Mouse (Mus musculus) hindbrain, embryonic 13.5 days (tissue): ENCODE measurements around the gene Rgsl1. TPM values are rescaled to one million over a fixed set of nuclear protein-coding genes. Genes with fewer than 3 reads are reported as not detected.
"Not testable (repeated sequence)": the region's sequence is repeated elsewhere in the genome, so short reads cannot be mapped to it uniquely, and the experiment has no call there.

ENCODE experiments used
- ATAC-seq: fragments of 200-750 bp; cut with Nextera tagmentation; 2 replicates; pipeline ENCODE4 v1.8.0; 2017; ENCODE audit warnings: moderate TSS enrichment; ENCODE audit not compliant: low FRiP score
- H3K27ac ChIP-seq: fragments of 300-500 bp; sonication (generic); 2 replicates; pipeline ENCODE4 v1.5.1; 2015; ENCODE audit warnings: inconsistent platforms, mild to moderate bottlenecking, moderate library complexity
- H3K27me3 ChIP-seq: fragments of 300-500 bp; sonication (generic); 2 replicates; pipeline ENCODE4 v1.6.1; 2015; ENCODE audit warnings: mild to moderate bottlenecking, inconsistent platforms
- H3K36me3 ChIP-seq: fragments of 300-500 bp; sonication (generic); 2 replicates; pipeline ENCODE4 v1.6.1; 2015; ENCODE audit warnings: mild to moderate bottlenecking, inconsistent platforms
- H3K4me1 ChIP-seq: fragments of 300-500 bp; sonication (generic); replicated peaks from 2 replicates; pipeline ENCODE4 v1.6.1; 2015; ENCODE audit warnings: inconsistent platforms
- H3K4me2 ChIP-seq: fragments of 300-500 bp; sonication (generic); 2 replicates; pipeline ENCODE4 v1.6.1; 2015; ENCODE audit warnings: inconsistent platforms, mild to moderate bottlenecking, moderate library complexity
- H3K4me3 ChIP-seq: fragments of 300-500 bp; sonication (generic); 2 replicates; pipeline ENCODE4 v1.5.1; 2015; ENCODE audit warnings: mild to moderate bottlenecking, inconsistent platforms
- H3K9ac ChIP-seq: fragments of 300-500 bp; sonication (generic); 2 replicates; pipeline ENCODE4 v1.6.1; 2015; ENCODE audit warnings: mild to moderate bottlenecking, inconsistent platforms
- H3K9me3 ChIP-seq: fragments of 300-500 bp; sonication (generic); 2 replicates; pipeline ENCODE4 v1.6.1; 2016; ENCODE audit warnings: inconsistent platforms
- WGBS: fragments of 180-500 bp; shearing (Covaris S2); methylation state at CpG from one replicate; pipeline ENCODE4 v1.1.7; 2015; 5-methylcytosine and 5-hydroxymethylcytosine counted together
- polyA plus RNA-seq: library from polyadenylated mRNA; unstranded; fragments of >200 nt; fragmentation: Nextera tagmentation; extraction: Ambion mirVana; gene quantifications from 2 replicates; pipeline ENCODE4 v1.2.1, GENCODE M21; 2015

Rgsl1 gene
- 0.08 and 0.26 TPM in 2 replicates for polyA plus RNA-seq

GRCm38 (mm10) chr1:153844042-153844441 is at the start of gene Rgsl1:
Gene Rgsl1 (minus strand): TSS chr1:153844142.
- 94% methylated on average over 8 of the region's 8 CpGs for WGBS
- no peak within 1 kb of the TSS for H3K4me2 ChIP-seq

GRCm38 (mm10) chr1:153891442-153891841 is 47.5 kb upstream of the Rgsl1 start, which contains the start of gene Teddm1a:
Gene Teddm1a (plus strand): TSS chr1:153891742.
- Histone ChIP-seq H3K27me3 (peaks cover 12% of the 10 kb centered on the region; the same call in 1 of the 2 replicates), H3K9me3 (no peaks in the 10 kb centered on the region), H3K27ac (no peak within 1 kb of the TSS), H3K4me1 (0 out of 2 replicates have a peak, but pooled peaks cover 2% of the 10 kb centered on the region), H3K9ac (no peak within 1 kb of the TSS), H3K36me3 (no peaks in the 10 kb centered on the region), H3K4me3 (no peak within 1 kb of the TSS), H3K4me2 (no peak within 1 kb of the TSS)
- no peak for ATAC-seq
- WGBS, result 76% methylated on average over 4 of the region's 4 CpGs

More at GRCm38 (mm10) chr1:153844042-153844441, at the start of gene Rgsl1:
- H3K4me1 ChIP-seq, result no peaks in the 10 kb centered on the region
- no peak for ATAC-seq
- no peak within 1 kb of the TSS for H3K4me3 ChIP-seq
- H3K9me3 ChIP-seq, result no peaks in the 10 kb centered on the region
- no peaks in the 10 kb centered on the region for H3K27me3 ChIP-seq
- H3K36me3 ChIP-seq, result no peaks in the 10 kb centered on the region
- H3K9ac ChIP-seq, result no peak within 1 kb of the TSS
- H3K27ac ChIP-seq, result no peak within 1 kb of the TSS

GRCm38 (mm10) chr1:153890121-153890520 is 46.2 kb upstream of the Rgsl1 start:
- Histone ChIP-seq H3K4me2 (no peak overlapping the region), H3K4me3 (no peak overlapping the region), H3K36me3 (no peaks in the 10 kb centered on the region), H3K27ac (no peak overlapping the region), H3K9ac (no peak overlapping the region), H3K9me3 (no peaks in the 10 kb centered on the region), H3K27me3 (peaks cover 9% of the 10 kb centered on the region; the same call in 1 of the 2 replicates), H3K4me1 (peaks cover 6% of the 10 kb centered on the region; the same call in 1 of the 2 replicates)
- no peak for ATAC-seq
- 97% methylated on average over 10 of the region's 10 CpGs for WGBS

- no peak overlapping the region; the same call in 1 of the 2 replicates for H3K4me2 ChIP-seq
- H3K27ac ChIP-seq, result 0 out of 2 replicates have a peak overlapping the region, but pooled peaks have one; percentile 18
- 0 out of 2 replicates have a peak, but pooled peaks cover 3% of the 10 kb centered on the region for H3K27me3 ChIP-seq
- WGBS, result 50% methylated on average over 17 of the region's 17 CpGs
- H3K9me3 ChIP-seq, result no peaks in the 10 kb centered on the region
- no peak overlapping the region for H3K9ac ChIP-seq
- H3K4me1 ChIP-seq, result peaks cover 8% of the 10 kb centered on the region
- H3K36me3 ChIP-seq, result no peaks in the 10 kb centered on the region
- H3K4me3 ChIP-seq, result no peak overlapping the region
- peak; percentile 46; the same call in 1 of the 2 replicates for ATAC-seq
Measured at GRCm38 (mm10) chr1:153886024-153886633, 42.2 kb upstream of the Rgsl1 start.

GRCm38 (mm10) chr1:153880391-153880790 is 36.4 kb upstream of the Rgsl1 start:
- not testable (repeated sequence) for H3K4me3 ChIP-seq, ATAC-seq, H3K9ac ChIP-seq, H3K9me3 ChIP-seq, H3K36me3 ChIP-seq, H3K4me1 ChIP-seq, H3K4me2 ChIP-seq, H3K27ac ChIP-seq, H3K27me3 ChIP-seq
- 95% methylated on average over 17 of the region's 17 CpGs for WGBS

GRCm38 (mm10) chr1:153874045-153874444 is 30.1 kb upstream of the Rgsl1 start, which contains the start of gene Teddm1b:
Gene Teddm1b (plus strand): TSS chr1:153874345.
- H3K36me3 ChIP-seq, result no peaks in the 10 kb centered on the region
- no peaks in the 10 kb centered on the region for H3K9me3 ChIP-seq
- H3K9ac ChIP-seq, result no peak within 1 kb of the TSS
- no peak for ATAC-seq
- whole genome bisulfite sequencing, result 93% methylated on average over 6 of the region's 6 CpGs
- no peaks in the 10 kb centered on the region for H3K27me3 ChIP-seq
- H3K4me1 ChIP-seq, result no peaks in the 10 kb centered on the region
- no peak within 1 kb of the TSS for H3K27ac ChIP-seq
- no peak within 1 kb of the TSS for H3K4me3 ChIP-seq
- no peak within 1 kb of the TSS for H3K4me2 ChIP-seq

- Histone ChIP-seq H3K9me3 (no peaks in the 10 kb centered on the region), H3K4me3 (no peak overlapping the region), H3K4me1 (no peaks in the 10 kb centered on the region), H3K27ac (no peak overlapping the region), H3K36me3 (no peaks in the 10 kb centered on the region), H3K9ac (no peak overlapping the region), H3K27me3 (no peaks in the 10 kb centered on the region), H3K4me2 (no peak overlapping the region)
- WGBS, result 87% methylated on average over 8 of the region's 8 CpGs
- no peak for ATAC-seq
Measured at GRCm38 (mm10) chr1:153855946-153856345, 12.0 kb upstream of the Rgsl1 start.

- WGBS, result 87% methylated on average over 7 of the region's 7 CpGs
- not testable (repeated sequence) for ATAC-seq
Measured at GRCm38 (mm10) chr1:153852696-153853095, 8.8 kb upstream of the Rgsl1 start.

GRCm38 (mm10) chr1:153846867-153847266 is 2.9 kb upstream of the Rgsl1 start:
- Histone ChIP-seq H3K27me3 (no peaks in the 10 kb centered on the region), H3K4me1 (no peaks in the 10 kb centered on the region), H3K4me2 (no peak overlapping the region), H3K9me3 (no peaks in the 10 kb centered on the region), H3K9ac (no peak overlapping the region), H3K36me3 (no peaks in the 10 kb centered on the region), H3K27ac (no peak overlapping the region), H3K4me3 (no peak overlapping the region)
- WGBS, result 30% methylated on average over 6 of the region's 6 CpGs
- peak; percentile 66; the same call in 1 of the 2 replicates for ATAC-seq

More at GRCm38 (mm10) chr1:153852696-153853095, 8.8 kb upstream of the Rgsl1 start:
- not testable (repeated sequence) for H3K9ac ChIP-seq, H3K27ac ChIP-seq, H3K27me3 ChIP-seq, H3K4me2 ChIP-seq, H3K9me3 ChIP-seq, H3K36me3 ChIP-seq, H3K4me3 ChIP-seq, H3K4me1 ChIP-seq

DNA sequence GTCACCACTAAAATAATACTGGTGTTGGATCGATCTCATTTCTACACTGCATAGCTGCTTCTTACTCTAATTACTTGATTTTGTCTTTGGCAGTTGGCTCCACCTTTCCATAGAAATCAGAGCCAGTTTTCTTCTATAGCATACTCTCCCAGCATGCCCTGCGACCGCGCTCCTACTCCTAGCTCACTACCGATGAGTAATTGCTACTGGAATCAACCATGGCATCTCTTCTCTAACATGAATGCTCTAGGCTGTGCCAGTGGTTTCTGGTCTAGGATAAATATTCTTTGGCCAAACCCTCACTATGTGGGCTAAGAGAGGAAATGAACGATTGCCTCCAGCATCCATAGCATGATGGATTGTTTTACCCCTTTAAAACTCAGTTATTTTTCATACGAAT is 2.5 kb upstream of the Rgsl1 start:
- no peak overlapping the region for H3K27ac ChIP-seq
- H3K4me1 ChIP-seq, result no peaks in the 10 kb centered on the region
- H3K9me3 ChIP-seq, result no peaks in the 10 kb centered on the region
- H3K27me3 ChIP-seq, result no peaks in the 10 kb centered on the region
- 86% methylated on average over 7 of the region's 7 CpGs for WGBS
- no peak overlapping the region for H3K4me2 ChIP-seq
- no peak overlapping the region for H3K9ac ChIP-seq
- no peak overlapping the region for H3K4me3 ChIP-seq
- ATAC-seq, result no peak
- H3K36me3 ChIP-seq, result no peaks in the 10 kb centered on the region

DNA sequence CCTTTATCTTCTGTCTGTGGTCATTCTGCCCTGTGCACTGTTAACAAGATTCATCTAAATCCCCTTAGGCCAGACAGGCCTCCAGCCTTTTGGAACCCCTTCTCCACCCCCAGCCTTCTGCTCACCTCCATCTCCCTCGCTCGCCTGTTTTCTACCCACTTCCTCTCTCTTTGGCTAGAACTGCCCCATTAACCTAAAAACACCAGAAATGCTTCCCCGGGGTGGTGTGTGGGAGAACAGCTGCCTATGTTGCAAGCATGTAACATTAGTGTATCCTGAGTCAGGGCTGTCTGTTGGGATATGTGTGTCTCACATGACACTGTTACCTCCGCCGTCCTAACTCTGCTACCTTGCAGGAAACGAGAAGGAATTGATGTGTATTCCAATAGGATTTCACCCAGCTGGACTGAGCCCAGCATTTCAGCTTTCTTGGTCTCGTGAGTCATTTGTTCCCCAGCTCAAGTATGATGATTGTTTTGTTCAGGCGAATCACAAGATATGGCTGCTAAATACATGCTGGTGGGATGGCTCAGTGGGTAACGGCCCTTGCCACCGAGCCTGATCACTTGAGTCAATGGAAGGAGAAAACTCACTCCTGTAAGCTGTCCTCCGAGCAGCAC is 1.7 kb downstream of the Rgsl1 start:
- no peak overlapping the region for H3K9ac ChIP-seq
- H3K4me3 ChIP-seq, result no peak overlapping the region
- ATAC-seq, result no peak
- H3K9me3 ChIP-seq, result no peaks in the 10 kb centered on the region
- no peak overlapping the region for H3K4me2 ChIP-seq
- no peaks in the 10 kb centered on the region for H3K4me1 ChIP-seq
- WGBS, result 89% methylated on average over 11 of the region's 11 CpGs
- no peaks in the 10 kb centered on the region for H3K27me3 ChIP-seq
- H3K27ac ChIP-seq, result no peak overlapping the region
- no peaks in the 10 kb centered on the region for H3K36me3 ChIP-seq

DNA sequence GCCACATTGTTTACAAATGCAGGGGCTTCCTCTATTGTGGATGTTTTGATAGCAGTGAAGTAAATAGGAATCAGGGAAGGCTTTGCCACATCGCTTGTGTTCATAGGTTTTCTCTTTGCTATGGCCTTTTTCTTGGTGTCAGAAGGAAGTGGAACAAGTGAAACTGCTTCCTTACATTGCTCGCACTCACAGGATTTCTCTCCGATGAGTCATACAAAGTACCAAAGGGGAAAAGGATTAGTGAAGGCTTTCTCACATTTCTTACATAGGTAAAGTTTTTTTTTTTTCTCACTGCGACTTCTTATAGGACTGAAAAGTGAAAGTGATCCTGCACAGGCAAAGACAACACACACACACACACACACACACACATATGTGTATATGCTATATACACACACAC is 7.9 kb downstream of the Rgsl1 start:
- Histone ChIP-seq H3K9me3 (no peaks in the 10 kb centered on the region), H3K9ac (no peak overlapping the region), H3K4me2 (no peak overlapping the region), H3K27ac (no peak overlapping the region), H3K27me3 (no peaks in the 10 kb centered on the region), H3K4me1 (no peaks in the 10 kb centered on the region), H3K36me3 (no peaks in the 10 kb centered on the region), H3K4me3 (no peak overlapping the region)
- no peak for ATAC-seq
- WGBS, result 88% methylated on average over 4 of the region's 4 CpGs
